Mouse (Mus musculus) CD4-positive, CD25-positive, alpha-beta regulatory T cell, adult 2 months (primary cell): ENCODE results near the gene Prm1.

Source experiments
- DNase-seq: peaks from one replicate; pipeline ENCODE4 v3.0.0-alpha.2; 2012; ENCODE audit warnings: low read depth, low spot score

Gene Prm1

GRCm38 (mm10) chr16:10749226-10749625 lies 56.4 kb downstream of the Prm1 start:
- DNase-seq = no peak
